Mouse (Mus musculus) erythroblast, embryonic 14.5 days (primary cell): ENCODE data around the gene Btbd10.

Experiments used
- GATA1 ChIP-seq: IDR thresholded peaks from 2 replicates; pipeline ENCODE4 v1.6.1; 2012; ENCODE audit warnings: low read length, inconsistent platforms, mixed read lengths
- TAL1 ChIP-seq: IDR thresholded peaks from 3 replicates; pipeline ENCODE4 v1.6.1; 2012; ENCODE audit warnings: low read length, inconsistent platforms, mixed read lengths

DNA sequence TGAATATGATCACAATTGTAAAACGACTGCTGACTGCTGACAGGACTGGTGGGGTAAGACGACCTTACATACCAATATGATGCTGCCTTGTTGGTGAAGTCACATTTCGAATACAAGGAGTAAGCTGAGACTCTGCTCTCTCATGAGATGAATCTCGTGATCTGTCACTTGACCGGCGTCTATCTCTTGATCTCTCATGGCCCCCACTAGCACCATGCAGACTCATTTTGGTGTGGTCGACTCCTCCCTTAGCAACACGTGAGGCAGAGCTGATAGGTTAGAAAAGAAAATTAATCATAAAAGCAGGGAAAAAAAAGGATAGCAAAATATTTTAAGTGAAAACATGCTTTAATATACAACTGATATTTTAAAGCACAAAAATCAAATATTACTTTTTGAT, 33.9 kb downstream of the Btbd10 start:
- TF ChIP-seq TAL1 (no peak), GATA1 (no peak)
